Mouse (Mus musculus) lung, adult 2 months (tissue): ENCODE measurements at regions not wholly inside any gene's neighbourhood (a gene's known extent, or its start where the extent isn't known, plus 50 kb on each side); places are given as distances from the start of the nearest gene placed in this dataset.

Experiments
- CTCF ChIP-seq: fragments of 200-500 bp; IDR thresholded peaks from 2 replicates; pipeline ENCODE4 v1.5.1; 2011; ENCODE audit warnings: mild to moderate bottlenecking, low read length, control low read depth; ENCODE audit not compliant: insufficient read depth
- POLR2A ChIP-seq: fragments of 200-500 bp; IDR thresholded peaks from 2 replicates; pipeline ENCODE4 v1.6.1; 2011; ENCODE audit warnings: low read depth, mild to moderate bottlenecking, control low read depth, low read length, borderline replicate concordance; ENCODE audit errors: extremely low read depth

DNA sequence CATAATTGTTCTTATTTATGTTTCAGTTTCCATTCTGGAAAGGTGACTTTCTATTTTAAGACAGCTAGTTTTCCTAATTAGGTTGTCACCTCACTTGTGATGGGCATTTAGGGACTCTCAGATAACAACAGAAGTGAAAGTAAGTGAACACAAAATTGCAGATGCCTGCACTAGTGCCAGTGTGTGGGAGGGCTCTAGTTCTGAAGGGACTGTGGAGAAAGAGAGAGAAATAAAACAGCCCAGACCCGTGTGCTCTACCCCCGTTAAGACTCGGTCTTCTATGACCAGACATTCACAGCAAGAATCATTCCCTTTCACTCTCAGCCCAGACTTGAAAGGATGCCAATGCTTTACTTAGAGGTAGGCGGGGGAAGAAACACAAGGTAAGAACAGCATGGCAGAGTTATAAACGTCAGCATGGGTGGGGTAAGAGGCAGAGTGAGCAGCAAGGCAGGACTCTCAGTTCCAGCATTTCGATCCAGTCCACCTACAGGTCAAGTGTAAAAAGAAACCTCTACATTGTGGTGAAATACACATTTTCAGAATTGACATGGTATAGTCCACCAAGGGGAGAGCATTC, 170.1 kb upstream of the Thbs1 start:
- TF ChIP-seq POLR2A (no peak), CTCF (no peak)
